Mouse (Mus musculus) hindbrain, embryonic 16.5 days (tissue): ENCODE data around the gene Gm8220. TPM values are rescaled to one million over a fixed set of nuclear protein-coding genes. Genes with fewer than 3 reads are reported as not detected.
"Not testable (repeated sequence)": the region's sequence is repeated elsewhere in the genome, so short reads cannot be mapped to it uniquely, and the experiment has no call there.

Experiments
- ATAC-seq: fragments of 200-750 bp; cut with Nextera tagmentation; 2 replicates; pipeline ENCODE4 v1.8.0; 2017; ENCODE audit warnings: moderate TSS enrichment, moderate library complexity
- H3K27ac ChIP-seq: fragments of 300-500 bp; sonication (generic); 2 replicates; pipeline ENCODE4 v1.5.1; 2014; ENCODE audit warnings: low read depth, mild to moderate bottlenecking, control low read depth, low read length, moderate library complexity
- H3K27me3 ChIP-seq: fragments of 300-500 bp; sonication (generic); replicated peaks from 2 replicates; pipeline ENCODE4 v1.6.1; 2014; ENCODE audit warnings: low read length; ENCODE audit not compliant: control insufficient read depth, insufficient read depth
- H3K36me3 ChIP-seq: fragments of 300-500 bp; sonication (generic); 2 replicates; pipeline ENCODE4 v1.6.1; 2014; ENCODE audit warnings: mild to moderate bottlenecking, low read length, moderate library complexity, mixed read lengths; ENCODE audit not compliant: control insufficient read depth, insufficient read depth
- H3K4me1 ChIP-seq: fragments of 300-500 bp; sonication (generic); 2 replicates; pipeline ENCODE4 v1.6.1; 2014; ENCODE audit warnings: low read depth, low read length; ENCODE audit not compliant: control insufficient read depth, insufficient read depth
- H3K4me2 ChIP-seq: fragments of 300-500 bp; sonication (generic); 2 replicates; pipeline ENCODE4 v1.6.1; 2014; ENCODE audit warnings: mild to moderate bottlenecking, low read length, control low read depth, moderate library complexity
- H3K4me3 ChIP-seq: fragments of 300-500 bp; sonication (generic); 2 replicates; pipeline ENCODE4 v1.5.1; 2014; ENCODE audit warnings: mild to moderate bottlenecking, low read length, control low read depth, moderate library complexity
- H3K9ac ChIP-seq: fragments of 300-500 bp; sonication (generic); 2 replicates; pipeline ENCODE4 v1.6.1; 2014; ENCODE audit warnings: low read depth, mild to moderate bottlenecking, control low read depth, low read length, moderate library complexity
- H3K9me3 ChIP-seq: fragments of 300-500 bp; sonication (generic); 2 replicates; pipeline ENCODE4 v1.6.1; 2014; ENCODE audit warnings: mild to moderate bottlenecking, low read length, moderate library complexity; ENCODE audit not compliant: control insufficient read depth
- WGBS: fragments of 180-500 bp; shearing (Covaris S2); extraction: QIAGEN DNeasy Blood & Tissue Kit; methylation state at CpG from one replicate; pipeline ENCODE4 v1.1.7; 2014; 5-methylcytosine and 5-hydroxymethylcytosine counted together
- polyA plus RNA-seq: library from polyadenylated mRNA; unstranded; fragments of >200 nt; fragmentation: Nextera tagmentation; extraction: Ambion mirVana; gene quantifications from 2 replicates; pipeline ENCODE4 v1.2.1, GENCODE M21; 2015

Gm8220 gene
- polyA plus RNA-seq, result not detected in 2 replicates

DNA sequence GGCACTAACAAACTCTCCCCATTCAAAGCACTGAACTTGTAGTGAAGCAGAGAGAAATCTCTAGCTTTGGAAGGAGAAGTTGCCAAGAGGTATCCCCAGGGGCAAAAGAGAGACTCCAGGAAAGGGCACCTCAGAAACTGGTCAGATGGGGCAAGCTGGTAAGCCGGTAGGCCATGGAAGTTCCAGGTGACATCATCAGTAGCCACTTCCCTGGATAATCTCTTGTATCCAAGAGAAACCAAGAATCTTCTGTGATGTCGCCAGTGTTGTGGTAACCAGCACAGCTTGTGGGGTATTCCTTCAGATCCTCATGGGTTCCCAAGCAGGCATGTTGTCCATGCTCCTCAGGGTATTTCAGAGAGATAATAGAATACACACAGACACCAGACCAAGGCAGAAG lies at the start of gene Gm8220:
Gene Gm8220, plus strand, starts transcription at position 301 of the 400 bp plus-strand sequence.
- H3K4me1 ChIP-seq, H3K4me3 ChIP-seq, H3K27me3 ChIP-seq, ATAC-seq, H3K9ac ChIP-seq, H3K27ac ChIP-seq, H3K9me3 ChIP-seq, H3K4me2 ChIP-seq, H3K36me3 ChIP-seq: not testable (repeated sequence)
- WGBS, result 86% methylated on average over 2 of the region's 2 CpGs

DNA sequence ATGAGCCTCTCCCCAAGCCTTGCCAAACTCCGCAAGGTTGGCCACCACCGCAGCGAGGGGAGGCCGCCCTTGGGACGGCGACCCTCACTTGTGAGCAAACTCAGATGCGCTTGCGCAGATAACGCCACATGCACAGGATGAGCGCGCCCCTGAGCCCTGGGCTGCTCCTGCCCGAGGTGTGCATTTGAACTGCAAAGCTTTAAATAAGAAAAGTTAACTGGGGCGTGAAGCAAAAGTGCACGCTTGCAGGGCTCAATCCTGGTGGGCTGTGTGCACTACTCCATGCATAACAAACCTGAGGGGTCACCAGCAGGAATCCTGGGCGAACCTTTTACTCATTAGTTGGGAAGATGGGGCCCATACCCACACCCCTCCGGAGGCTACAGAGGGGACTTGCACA lies 37.3 kb upstream of the Gm8220 start:
- Histone ChIP-seq H3K4me3 (no peak overlapping the region), H3K4me1 (no peaks in the 10 kb centered on the region), H3K27me3 (no peaks in the 10 kb centered on the region), H3K9ac (no peak overlapping the region), H3K27ac (no peak overlapping the region), H3K36me3 (no peaks in the 10 kb centered on the region), H3K4me2 (no peak overlapping the region), H3K9me3 (no peaks in the 10 kb centered on the region)
- 90% methylated on average over 16 of the region's 16 CpGs for WGBS
- ATAC-seq, result no peak

DNA sequence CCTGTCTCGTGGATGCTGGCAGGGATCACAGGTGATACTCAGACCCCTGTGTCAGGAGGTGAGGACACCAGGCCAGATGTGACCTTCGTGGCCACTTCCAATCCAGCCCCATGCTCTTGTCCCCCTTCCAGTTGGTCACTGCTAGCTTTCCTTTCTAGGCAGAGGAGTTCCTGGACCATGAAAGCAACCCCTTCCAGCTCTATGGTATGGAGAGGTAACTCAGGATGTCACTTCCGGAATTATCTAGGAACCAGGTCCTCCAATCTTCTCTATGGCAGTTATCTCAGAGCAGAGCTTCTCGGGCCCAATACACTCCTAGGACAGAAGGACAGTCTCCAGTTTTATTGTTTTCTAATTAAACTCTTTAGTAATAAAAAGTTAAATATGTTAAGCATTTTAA lies 26.7 kb downstream of the Gm8220 start:
- not testable (repeated sequence) for H3K27ac ChIP-seq, H3K4me1 ChIP-seq, H3K36me3 ChIP-seq, H3K4me2 ChIP-seq, H3K9ac ChIP-seq, H3K9me3 ChIP-seq, ATAC-seq, H3K27me3 ChIP-seq, H3K4me3 ChIP-seq
- 73% methylated on average over 3 of the region's 4 CpGs for WGBS

DNA sequence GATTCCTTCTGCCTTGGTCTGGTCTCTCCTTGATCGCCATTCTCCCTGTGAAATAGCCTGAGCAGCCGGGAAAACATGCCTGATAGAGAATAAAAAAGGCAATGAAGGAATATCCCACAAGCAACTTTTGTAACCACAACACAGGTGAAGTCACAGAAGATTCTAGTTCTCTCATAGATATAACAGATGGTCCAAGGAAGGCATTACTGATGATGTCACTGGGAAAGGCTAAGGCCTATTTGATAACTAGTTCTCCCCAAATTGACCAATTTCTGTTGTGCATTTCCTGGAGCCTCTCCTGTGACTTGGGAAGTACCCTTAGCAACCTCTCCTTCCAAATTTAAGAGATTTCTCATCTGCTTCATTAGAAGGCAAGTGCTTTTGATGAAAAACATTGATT lies 53.1 kb downstream of the Gm8220 start, which contains the start of gene Gm5930:
Gene Gm5930, minus strand, starts transcription at position 101 of the 400 bp plus-strand sequence.
- H3K27ac ChIP-seq, ATAC-seq, H3K9ac ChIP-seq, H3K4me2 ChIP-seq, H3K4me1 ChIP-seq, H3K4me3 ChIP-seq, H3K9me3 ChIP-seq, H3K36me3 ChIP-seq, H3K27me3 ChIP-seq: not testable (repeated sequence)
- no CpG with 5 or more reads among the region's 2 CpGs for WGBS

Other genes starting within 250 kb of the Gm8220 start
- not detected in 2 replicates for gene Ear2, start 182.9 kb upstream of the Gm8220 start, polyA plus RNA-seq
- gene Gm3327, start 161.7 kb upstream of the Gm8220 start, polyA plus RNA-seq, result not detected in 2 replicates
- not detected in 2 replicates for gene Gm8212, start 87.9 kb upstream of the Gm8220 start, polyA plus RNA-seq
- gene 4930503E14Rik, start 72.3 kb upstream of the Gm8220 start, polyA plus RNA-seq, result not detected in 2 replicates
- not detected in 2 replicates for gene Gm5930, start 53.0 kb downstream of the Gm8220 start, polyA plus RNA-seq
- not detected in 2 replicates for gene Gm8229, start 79.8 kb downstream of the Gm8220 start, polyA plus RNA-seq
- gene Gm3371, start 125.1 kb downstream of the Gm8220 start, polyA plus RNA-seq, result not detected in 2 replicates
- not detected in 2 replicates for gene Gm8232, start 148.1 kb downstream of the Gm8220 start, polyA plus RNA-seq
- not detected in 2 replicates for gene BC061237, start 206.9 kb downstream of the Gm8220 start, polyA plus RNA-seq
- gene Gm17093, start 232.7 kb downstream of the Gm8220 start, polyA plus RNA-seq, result not detected in 2 replicates